Mouse (Mus musculus) heart, postnatal 0 days (tissue): Measurements from ENCODE around the gene Gm2a. TPM values are rescaled to one million over a fixed set of nuclear protein-coding genes. Genes with fewer than 3 reads are reported as not detected.

ENCODE experiments used
- ATAC-seq: fragments of 200-750 bp; cut with Nextera tagmentation; 2 replicates; pipeline ENCODE4 v1.8.0; 2017; ENCODE audit warnings: low read depth, moderate number of reproducible peaks, moderate library complexity; ENCODE audit not compliant: insufficient read depth
- DNase-seq: peaks from one replicate; pipeline ENCODE4 v3.0.0-alpha.2; 2016; ENCODE audit warnings: low spot score
- H3K27ac ChIP-seq: fragments of 300-500 bp; sonication (generic); 2 replicates; pipeline ENCODE4 v1.5.1; 2014; ENCODE audit warnings: low read depth, mild to moderate bottlenecking
- H3K27me3 ChIP-seq: fragments of 300-500 bp; sonication (generic); 2 replicates; pipeline ENCODE4 v1.6.1; 2014; ENCODE audit warnings: low read length, mixed read lengths; ENCODE audit not compliant: control insufficient read depth, insufficient read depth
- H3K36me3 ChIP-seq: fragments of 300-500 bp; sonication (generic); replicated peaks from 2 replicates; pipeline ENCODE4 v1.6.1; 2014; ENCODE audit warnings: low read length, mixed read lengths; ENCODE audit not compliant: control insufficient read depth, insufficient read depth
- H3K4me1 ChIP-seq: fragments of 300-500 bp; sonication (generic); 2 replicates; pipeline ENCODE4 v1.6.1; 2014; ENCODE audit warnings: antibody characterized with exemption; ENCODE audit not compliant: control insufficient read depth, insufficient read depth
- H3K4me2 ChIP-seq: fragments of 300-500 bp; sonication (generic); 2 replicates; pipeline ENCODE4 v1.6.1; 2014; ENCODE audit warnings: low read depth, mild to moderate bottlenecking, low read length, moderate library complexity
- H3K4me3 ChIP-seq: fragments of 300-500 bp; sonication (generic); 2 replicates; pipeline ENCODE4 v1.5.1; 2014; ENCODE audit warnings: low read depth, low read length
- H3K9ac ChIP-seq: fragments of 300-500 bp; sonication (generic); replicated peaks from 2 replicates; pipeline ENCODE4 v1.6.1; 2014; ENCODE audit warnings: low read depth, low read length, mixed read lengths
- H3K9me3 ChIP-seq: fragments of 300-500 bp; sonication (generic); replicated peaks from 2 replicates; pipeline ENCODE4 v1.6.1; 2016; ENCODE audit warnings: low read length; ENCODE audit not compliant: control insufficient read depth
- CTCF ChIP-seq: IDR thresholded peaks from 2 replicates; pipeline ENCODE4 v1.5.1; 2016; ENCODE audit warnings: antibody characterized with exemption, control low read depth, low read depth
- EP300 ChIP-seq: IDR thresholded peaks from 2 replicates; pipeline ENCODE4 v1.6.1; 2016; ENCODE audit warnings: antibody characterized with exemption, low read depth
- WGBS: fragments of 180-500 bp; shearing (Covaris S2); extraction: QIAGEN DNeasy Blood & Tissue Kit; methylation state at CpG from one replicate; pipeline ENCODE4 v1.1.7; 2014; 5-methylcytosine and 5-hydroxymethylcytosine counted together
- polyA plus RNA-seq: library from polyadenylated mRNA; unstranded; fragments of >200 nt; fragmentation: Nextera tagmentation; extraction: Ambion mirVana; gene quantifications from 2 replicates; pipeline ENCODE4 v1.2.1, GENCODE M21; 2015
- total RNA-seq: library from RNA; depleted of rRNA; stranded (reverse); fragments of >200 nt; gene quantifications from 2 replicates; pipeline ENCODE4 v1.2.3, GENCODE M21; 2014; ENCODE audit warnings: low replicate concordance; rRNA removed

Gene Gm2a
- total and polyA plus RNA-seq, 2 experiments from 2014 or later: 17.2 to 26.9 TPM

- Histone ChIP-seq H3K27me3 (no peaks in the 10 kb centered on the region), H3K36me3 (no peaks in the 10 kb centered on the region), H3K9ac (no peak overlapping the region), H3K4me3 (no peak overlapping the region), H3K9me3 (no peaks in the 10 kb centered on the region), H3K4me1 (no peaks in the 10 kb centered on the region), H3K27ac (no peak overlapping the region), H3K4me2 (no peak overlapping the region)
- 29% methylated on average over 3 of the region's 3 CpGs for WGBS
- ATAC-seq (no peak), DNase-seq (no peak)
- TF ChIP-seq EP300 (no peak), CTCF (no peak)
Measured at GRCm38 (mm10) chr11:55154398-55155069, 56.6 kb downstream of the Gm2a start.

GRCm38 (mm10) chr11:55155070-55155421 lies 57.1 kb downstream of the Gm2a start:
- no peaks in the 10 kb centered on the region for H3K4me1 ChIP-seq
- H3K36me3 ChIP-seq: no peaks in the 10 kb centered on the region
- TF ChIP-seq CTCF (no peak), EP300 (no peak)
- H3K9me3 ChIP-seq: no peaks in the 10 kb centered on the region
- ATAC-seq (no peak), DNase-seq (no peak)
- 68% methylated on average over 6 of the region's 6 CpGs for WGBS
- H3K27me3 ChIP-seq: no peaks in the 10 kb centered on the region
- H3K4me3 ChIP-seq: no peak overlapping the region
- H3K9ac ChIP-seq: no peak overlapping the region
- no peak overlapping the region for H3K27ac ChIP-seq
- H3K4me2 ChIP-seq: no peak overlapping the region

DNA sequence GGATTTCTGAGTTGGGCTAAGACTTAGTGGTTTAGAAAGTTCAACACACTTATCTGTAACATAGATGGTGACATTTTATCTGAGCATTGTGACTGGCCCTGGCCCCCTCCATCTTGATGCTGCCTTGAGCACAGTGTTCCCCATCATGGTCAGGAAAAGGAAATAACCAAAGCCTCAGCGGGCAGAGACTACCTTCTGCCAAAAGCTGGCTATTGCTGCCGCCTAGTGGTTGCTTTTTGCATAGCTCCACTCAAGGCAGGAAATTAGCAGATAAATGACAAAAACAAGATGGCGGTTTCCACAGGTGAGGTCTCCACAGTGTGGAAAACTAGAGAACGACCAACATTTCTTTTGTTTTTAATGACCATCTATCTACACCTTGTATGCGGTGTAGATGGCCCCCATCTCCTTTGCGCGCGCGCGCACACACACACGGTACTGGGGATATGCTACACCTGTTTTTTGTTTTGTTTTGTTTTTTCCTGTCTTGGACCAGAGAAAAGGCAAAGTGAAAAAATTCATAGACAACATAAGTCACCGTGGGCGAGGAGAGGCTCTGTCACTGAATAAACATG lies 61.0 kb downstream of the Gm2a start:
- no peaks in the 10 kb centered on the region for H3K4me1 ChIP-seq
- DNase-seq (peak; percentile 69), ATAC-seq (peak; percentile 50)
- H3K9ac ChIP-seq: no peak overlapping the region
- WGBS: 47% methylated on average over 13 of the region's 13 CpGs
- no peaks in the 10 kb centered on the region for H3K9me3 ChIP-seq
- H3K4me3 ChIP-seq: no peak overlapping the region
- no peaks in the 10 kb centered on the region for H3K36me3 ChIP-seq
- no peak overlapping the region for H3K27ac ChIP-seq
- H3K27me3 ChIP-seq: no peaks in the 10 kb centered on the region
- H3K4me2 ChIP-seq: no peak overlapping the region
- peak; percentile 94 for TF ChIP-seq CTCF
- TF ChIP-seq EP300: no peak

Other genes starting within 250 kb of the Gm2a start
- 4.5 and 6.3 TPM in 2 replicates for gene Lyrm7, start 237.2 kb upstream of the Gm2a start, total RNA-seq
- gene Lyrm7, start 237.2 kb upstream of the Gm2a start, polyA plus RNA-seq: 19.2 and 20.2 TPM in 2 replicates
- gene Hint1, start 231.7 kb upstream of the Gm2a start, total RNA-seq: 704 and 779 TPM in 2 replicates
- 923 and 965 TPM in 2 replicates for gene Hint1, start 231.7 kb upstream of the Gm2a start, polyA plus RNA-seq
- gene Gpx3, start 195.7 kb upstream of the Gm2a start, total RNA-seq: 114 and 243 TPM in 2 replicates
- 788 and 904 TPM in 2 replicates for gene Gpx3, start 195.7 kb upstream of the Gm2a start, polyA plus RNA-seq
- 16.6 and 19.9 TPM in 2 replicates for gene Tnip1, start 135.2 kb upstream of the Gm2a start, total RNA-seq
- 19.7 and 22.7 TPM in 2 replicates for gene Tnip1, start 135.2 kb upstream of the Gm2a start, polyA plus RNA-seq
- 306 and 424 TPM in 2 replicates for gene Anxa6, start 64.7 kb upstream of the Gm2a start, total RNA-seq
- gene Anxa6, start 64.7 kb upstream of the Gm2a start, polyA plus RNA-seq: 250 and 254 TPM in 2 replicates
- gene Ccdc69, start 20.0 kb upstream of the Gm2a start, total RNA-seq: 17.6 and 22.2 TPM in 2 replicates
- gene Ccdc69, start 20.0 kb upstream of the Gm2a start, polyA plus RNA-seq: 22.0 and 22.3 TPM in 2 replicates
- not detected in 2 replicates for gene Slc36a3, start 53.6 kb downstream of the Gm2a start, total RNA-seq
- not detected in 2 replicates for gene Slc36a3, start 53.6 kb downstream of the Gm2a start, polyA plus RNA-seq
- gene Slc36a2, start 87.0 kb downstream of the Gm2a start, total RNA-seq: 2.5 and 10.2 TPM in 2 replicates
- gene Slc36a2, start 87.0 kb downstream of the Gm2a start, polyA plus RNA-seq: 6.6 and 7.0 TPM in 2 replicates
- gene Slc36a1, start 106.2 kb downstream of the Gm2a start, total RNA-seq: 6.9 and 7.8 TPM in 2 replicates
- gene Slc36a1, start 106.2 kb downstream of the Gm2a start, polyA plus RNA-seq: 0.71 and 1.00 TPM in 2 replicates
- gene Fat2, start 238.4 kb downstream of the Gm2a start, total RNA-seq: 1.1 TPM in 1 of 2 replicates, not detected in the other
- 0.01 TPM in 1 of 2 replicates, not detected in the other for gene Fat2, start 238.4 kb downstream of the Gm2a start, polyA plus RNA-seq